Mouse (Mus musculus) spleen, postnatal 36 days (tissue): ENCODE measurements around the gene Cacna2d3.

Experiments used
- DNase-seq, 2 experiments: peaks; one replicate each; pipeline ENCODE4 v3.0.0; 2022; ENCODE audit warnings: low spot score in 2 of 2, mixed read lengths in 1 of 2

Gene Cacna2d3

DNA sequence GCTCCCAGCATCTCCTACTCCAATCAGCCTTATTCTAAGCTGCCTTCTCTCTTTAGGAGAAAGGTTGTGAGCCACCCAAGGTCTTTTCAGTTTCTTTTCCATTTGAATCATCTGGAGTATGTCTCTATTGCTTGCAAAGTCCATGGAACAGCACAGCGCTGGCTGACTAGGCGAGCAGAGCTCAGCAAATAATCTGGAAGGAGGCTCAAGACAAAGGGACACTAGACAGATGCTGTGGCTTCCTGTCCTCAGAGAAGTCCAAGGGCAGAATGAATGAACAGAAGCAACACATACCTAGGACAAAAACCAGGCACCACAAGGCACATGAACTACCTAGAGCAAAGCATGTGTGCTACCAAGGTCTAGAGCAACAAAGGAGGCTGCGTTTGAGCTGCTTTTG is 328.8 kb downstream of the Cacna2d3 start:
- DNase-seq, result no peak

GRCm38 (mm10) chr14:29391489-29391888 is 330.2 kb downstream of the Cacna2d3 start:
- DNase-seq, result no peak

GRCm38 (mm10) chr14:29387761-29388160 is 333.9 kb downstream of the Cacna2d3 start:
- no peak for DNase-seq

DNA sequence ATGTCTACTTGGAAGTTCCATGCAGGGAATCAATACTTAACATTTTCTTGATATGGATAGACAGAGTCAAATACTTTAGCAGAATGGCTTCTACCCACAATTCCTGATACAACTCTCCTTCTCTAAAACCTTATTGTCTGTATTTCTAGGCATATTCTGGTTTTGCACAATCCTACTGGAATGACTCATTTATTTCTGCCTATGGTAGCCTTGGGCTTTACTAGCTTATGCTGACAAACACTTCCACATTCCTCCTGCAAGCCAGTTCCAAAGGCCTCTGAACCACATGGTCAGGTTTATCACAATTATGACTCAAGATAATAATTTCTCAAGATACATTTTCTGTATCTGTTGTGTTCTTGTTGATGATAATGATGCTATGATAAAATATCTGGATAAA is 336.2 kb downstream of the Cacna2d3 start:
- no peak for DNase-seq

DNA sequence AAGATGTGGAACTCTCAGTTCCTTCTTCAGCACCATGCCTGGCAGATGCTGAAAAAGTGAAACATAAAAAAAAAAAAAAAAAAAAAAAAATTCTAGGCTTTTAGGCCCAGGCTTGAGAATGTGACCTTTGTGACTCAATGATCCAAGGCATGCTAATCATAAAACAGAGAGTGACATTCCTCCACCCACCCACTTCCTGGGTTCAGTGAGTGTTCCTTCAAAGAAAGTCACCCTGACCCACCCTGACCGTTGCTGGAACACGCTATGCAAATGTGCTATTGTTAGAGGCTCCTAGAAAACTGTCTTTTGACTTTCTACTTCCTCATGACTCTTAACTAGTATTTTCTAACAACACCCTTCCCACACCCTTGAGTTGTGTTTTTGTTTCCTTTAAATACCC is 338.9 kb downstream of the Cacna2d3 start:
- no peak for DNase-seq

- DNase-seq, result no peak
Measured at GRCm38 (mm10) chr14:29366911-29367310, 354.8 kb downstream of the Cacna2d3 start.

DNA sequence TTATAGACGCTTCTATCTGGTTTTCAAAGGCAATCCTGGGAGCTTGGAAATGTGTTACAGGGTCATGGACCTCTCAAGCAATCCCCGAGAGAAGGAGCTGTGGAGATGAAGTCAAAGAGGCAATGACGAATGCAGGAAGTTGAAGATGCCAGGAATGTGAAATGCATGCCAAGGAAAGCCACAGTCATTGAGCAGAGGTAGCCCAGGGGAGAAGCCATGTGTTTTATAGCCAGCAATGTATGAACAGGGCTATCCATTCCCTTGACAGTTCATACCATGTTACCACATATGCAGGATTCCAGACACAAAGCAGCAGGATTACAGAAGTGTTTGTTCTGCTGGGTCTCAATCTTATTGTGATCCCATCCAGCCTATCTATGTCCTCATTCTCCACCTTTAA is 359.2 kb downstream of the Cacna2d3 start:
- no peak for DNase-seq

- no peak for DNase-seq
Measured at GRCm38 (mm10) chr14:29350627-29351026, 371.0 kb downstream of the Cacna2d3 start.

GRCm38 (mm10) chr14:29341581-29341980 is 380.1 kb downstream of the Cacna2d3 start:
- DNase-seq, result no peak

- DNase-seq, result no peak
Measured at GRCm38 (mm10) chr14:29340728-29341127, 380.9 kb downstream of the Cacna2d3 start.

DNA sequence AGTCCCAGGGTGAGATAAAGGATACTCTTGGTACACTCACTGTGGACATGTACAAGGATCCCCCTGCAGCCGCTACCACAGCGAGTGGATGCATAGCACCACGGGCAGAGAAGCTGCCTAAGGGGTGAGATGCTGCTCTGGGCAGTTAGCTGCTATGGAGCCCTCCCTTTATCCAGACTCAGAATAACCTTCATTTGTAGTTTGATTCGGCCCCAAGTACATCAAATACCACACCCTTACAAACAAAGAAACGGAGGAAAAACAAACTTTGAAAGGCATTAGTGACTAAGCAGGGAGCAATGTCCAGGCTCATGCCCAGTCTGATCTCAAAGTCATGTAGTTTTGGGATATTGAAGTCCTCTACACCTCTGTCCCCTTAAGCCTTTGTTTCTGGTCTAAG is 386.8 kb downstream of the Cacna2d3 start:
- no peak for DNase-seq

DNA sequence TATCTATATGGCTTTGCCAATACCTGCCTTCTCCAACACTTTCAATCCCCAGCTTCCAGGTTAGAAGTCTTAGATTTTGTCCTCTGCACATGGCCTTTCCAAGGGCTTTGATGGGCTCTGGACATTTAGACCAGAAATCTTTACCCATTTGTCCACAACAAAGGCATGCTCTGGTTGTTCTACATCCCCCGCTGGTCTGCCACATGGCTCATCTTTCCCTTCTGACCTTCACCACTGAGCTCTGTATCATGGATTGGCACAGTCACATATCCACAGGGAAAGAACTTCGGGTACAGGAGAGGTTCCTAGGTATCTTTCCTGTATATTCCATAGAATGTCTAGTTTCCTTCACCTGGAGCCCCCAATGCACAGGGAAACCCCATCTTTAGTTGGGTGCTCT is 387.4 kb downstream of the Cacna2d3 start:
- DNase-seq, result no peak

DNA sequence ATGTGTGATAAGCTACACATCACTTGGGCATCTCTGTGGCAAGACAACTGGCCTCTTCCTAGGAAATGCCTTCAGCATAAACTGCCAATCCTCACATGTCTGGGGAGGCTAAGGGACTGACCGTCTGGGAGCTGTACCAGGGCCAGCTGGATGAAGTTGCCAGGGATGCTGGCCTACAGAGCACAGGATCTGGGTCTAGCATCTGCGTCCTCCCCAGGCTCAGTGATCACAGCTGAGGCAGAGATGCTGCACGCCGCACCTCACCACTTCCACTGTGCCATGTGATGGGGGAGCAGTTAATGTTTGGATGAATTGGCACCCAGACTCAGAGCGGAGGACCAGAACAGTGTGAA is 397.3 kb downstream of the Cacna2d3 start:
- DNase-seq, result no peak

DNA sequence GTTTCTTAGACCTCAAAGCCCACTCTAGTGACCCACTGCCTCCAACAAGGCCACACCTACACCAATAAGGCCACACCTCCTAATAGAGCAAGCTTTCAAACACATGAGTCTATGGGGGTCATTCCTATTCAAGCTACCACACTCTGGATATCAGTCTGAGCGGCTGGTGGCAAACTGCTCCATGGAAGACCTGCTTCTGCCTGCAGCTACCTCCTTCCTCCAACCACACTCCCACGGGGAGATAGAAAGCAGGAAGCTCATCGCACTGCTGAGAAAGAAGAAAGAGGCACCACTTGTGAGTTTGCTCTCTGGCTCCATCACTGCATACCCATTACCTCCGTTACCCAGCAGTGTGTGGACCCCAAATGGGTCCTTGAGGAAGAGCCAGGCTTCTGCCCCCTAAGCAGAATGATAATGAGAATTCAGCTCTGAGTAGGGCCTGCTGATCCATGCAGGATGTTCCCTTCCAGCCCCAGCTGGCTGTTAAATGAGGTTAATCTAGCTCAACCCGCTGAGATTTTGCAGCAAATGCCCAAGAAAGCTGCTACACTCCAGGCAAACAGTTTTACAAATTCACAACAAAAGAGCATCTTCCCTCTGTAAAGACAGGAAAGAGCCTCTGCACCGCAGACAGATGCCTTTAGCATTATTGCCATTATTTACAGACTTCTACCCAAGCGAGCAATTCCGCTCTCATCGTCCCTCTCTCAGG is 397.8 kb downstream of the Cacna2d3 start:
- DNase-seq, result no peak

DNA sequence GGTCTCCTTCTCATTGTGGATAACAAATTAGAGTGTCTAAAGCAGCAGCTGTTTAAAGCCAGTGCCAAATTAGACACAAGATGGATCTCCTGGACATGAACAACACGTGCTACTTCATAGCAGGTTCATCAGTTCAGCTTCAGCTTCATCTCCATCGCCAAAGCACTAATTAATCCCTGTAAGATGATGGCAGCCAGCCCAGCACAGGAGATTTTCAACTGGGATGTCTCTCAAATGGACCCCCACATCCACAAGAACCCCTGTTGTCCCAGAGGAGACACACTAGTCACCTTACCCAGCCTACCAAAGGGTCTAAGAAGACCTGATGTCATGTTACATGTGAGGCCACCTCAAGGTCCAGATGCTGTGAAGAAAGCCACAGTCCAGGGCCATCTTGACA is 408.2 kb downstream of the Cacna2d3 start:
- DNase-seq, result no peak

DNA sequence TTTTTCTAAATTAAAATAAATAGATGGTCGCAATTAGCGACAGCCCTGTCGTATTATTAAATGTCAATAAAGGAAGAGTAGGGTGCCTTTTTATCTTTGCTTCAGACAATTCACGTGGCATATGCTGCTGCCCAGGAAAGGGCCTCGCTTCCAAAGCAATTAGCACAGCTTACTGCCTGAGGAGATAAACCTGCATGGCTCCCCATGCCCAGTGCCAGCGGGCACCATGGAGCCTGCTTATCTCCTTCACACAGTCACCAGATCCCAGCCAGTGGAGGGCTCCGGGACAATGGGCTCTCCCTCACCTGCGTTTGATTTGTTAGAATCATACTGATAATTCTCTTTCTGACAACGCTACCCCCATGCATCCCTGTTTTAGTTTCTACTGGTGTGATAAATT is 416.0 kb downstream of the Cacna2d3 start:
- DNase-seq, result no peak

- DNase-seq, result no peak
Measured at GRCm38 (mm10) chr14:29296185-29296754, 425.4 kb downstream of the Cacna2d3 start.

GRCm38 (mm10) chr14:29278901-29279300 is 442.8 kb downstream of the Cacna2d3 start:
- no peak for DNase-seq

- DNase-seq, result no peak
Measured at GRCm38 (mm10) chr14:29278401-29278800, 443.3 kb downstream of the Cacna2d3 start.

DNA sequence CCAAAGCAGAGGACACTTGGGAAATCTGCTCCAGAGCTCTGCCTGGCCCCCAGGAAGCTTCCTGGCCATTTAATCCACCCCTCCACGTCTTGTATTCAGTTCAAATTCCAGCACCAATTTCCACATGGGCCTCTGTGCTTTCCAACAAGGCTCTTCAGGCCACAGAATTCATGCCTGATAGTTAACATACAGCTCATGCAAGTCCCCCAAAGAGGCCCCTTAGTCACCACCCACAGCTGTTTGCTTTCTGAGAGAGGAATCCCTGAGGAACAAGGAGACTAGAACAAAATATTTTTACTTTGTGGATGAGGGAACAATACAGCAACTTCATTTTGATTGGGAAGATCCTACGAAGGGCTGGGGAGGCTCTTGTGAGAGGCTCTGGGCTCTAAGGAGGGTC is 444.0 kb downstream of the Cacna2d3 start:
- no peak for DNase-seq

DNA sequence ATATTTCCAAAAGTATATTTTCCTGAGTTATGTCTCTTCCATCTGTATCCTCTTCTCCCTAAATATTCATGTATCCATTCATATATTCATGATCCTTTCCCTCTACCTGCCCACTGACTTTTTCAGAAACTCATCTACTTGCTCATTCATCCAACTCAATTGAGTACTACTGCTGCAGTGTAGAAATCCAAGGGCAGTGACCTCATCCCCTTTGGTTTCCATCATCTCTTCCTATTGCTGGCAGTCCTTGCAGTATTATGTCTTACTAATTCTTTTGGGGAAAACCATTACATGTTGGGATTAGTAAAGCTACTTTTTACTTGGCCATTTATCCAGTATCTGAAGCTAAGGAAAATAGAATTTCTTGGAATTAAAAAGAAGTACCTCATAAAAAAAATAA is 447.8 kb downstream of the Cacna2d3 start:
- DNase-seq, result no peak

- no peak for DNase-seq
Measured at GRCm38 (mm10) chr14:29270541-29270940, 451.1 kb downstream of the Cacna2d3 start.

DNA sequence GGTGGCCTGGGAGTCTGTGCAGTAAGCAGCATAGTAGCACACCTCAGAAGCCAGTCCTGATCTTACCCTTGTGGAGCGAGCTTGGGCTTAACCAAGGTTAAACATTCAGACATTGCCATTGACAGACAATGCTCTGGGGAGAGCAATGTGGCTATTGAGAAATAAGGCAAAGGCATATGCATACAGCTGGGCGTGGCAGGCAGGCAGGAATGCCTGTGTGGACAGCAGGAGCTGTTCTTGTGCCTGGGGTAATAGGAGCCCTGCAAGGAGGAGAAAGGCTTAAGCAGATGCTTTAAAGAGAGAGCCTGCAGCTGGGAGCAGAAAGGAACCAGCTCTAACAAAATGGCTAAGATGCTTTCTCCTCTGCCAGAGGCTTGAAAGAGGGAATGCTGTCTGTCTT is 451.8 kb downstream of the Cacna2d3 start:
- no peak for DNase-seq

- no peak for DNase-seq
Measured at GRCm38 (mm10) chr14:29268609-29269008, 453.1 kb downstream of the Cacna2d3 start.
